Mouse (Mus musculus) left cerebral cortex, adult 8-10 months (tissue): ENCODE results near the gene Zbtb8a. TPM values are rescaled to one million over a fixed set of nuclear protein-coding genes. Genes with fewer than 3 reads are reported as not detected.
"Not testable (repeated sequence)": the region's sequence is repeated elsewhere in the genome, so short reads cannot be mapped to it uniquely, and the experiment has no call there.

ENCODE experiments used
- DNase-seq, 2 experiments: peaks; one replicate each; pipeline ENCODE4 v3.0.0; 2022; ENCODE audit warnings: low spot score in 2 of 2
- total RNA-seq, 4 experiments: library from RNA; stranded (reverse); gene quantifications; 2 replicates each; pipeline ENCODE4 v1.2.4; 2022

Zbtb8a gene
- total RNA-seq, result 1 to 10 TPM; 4.6 to 7.3 (median 5.2) TPM

DNA sequence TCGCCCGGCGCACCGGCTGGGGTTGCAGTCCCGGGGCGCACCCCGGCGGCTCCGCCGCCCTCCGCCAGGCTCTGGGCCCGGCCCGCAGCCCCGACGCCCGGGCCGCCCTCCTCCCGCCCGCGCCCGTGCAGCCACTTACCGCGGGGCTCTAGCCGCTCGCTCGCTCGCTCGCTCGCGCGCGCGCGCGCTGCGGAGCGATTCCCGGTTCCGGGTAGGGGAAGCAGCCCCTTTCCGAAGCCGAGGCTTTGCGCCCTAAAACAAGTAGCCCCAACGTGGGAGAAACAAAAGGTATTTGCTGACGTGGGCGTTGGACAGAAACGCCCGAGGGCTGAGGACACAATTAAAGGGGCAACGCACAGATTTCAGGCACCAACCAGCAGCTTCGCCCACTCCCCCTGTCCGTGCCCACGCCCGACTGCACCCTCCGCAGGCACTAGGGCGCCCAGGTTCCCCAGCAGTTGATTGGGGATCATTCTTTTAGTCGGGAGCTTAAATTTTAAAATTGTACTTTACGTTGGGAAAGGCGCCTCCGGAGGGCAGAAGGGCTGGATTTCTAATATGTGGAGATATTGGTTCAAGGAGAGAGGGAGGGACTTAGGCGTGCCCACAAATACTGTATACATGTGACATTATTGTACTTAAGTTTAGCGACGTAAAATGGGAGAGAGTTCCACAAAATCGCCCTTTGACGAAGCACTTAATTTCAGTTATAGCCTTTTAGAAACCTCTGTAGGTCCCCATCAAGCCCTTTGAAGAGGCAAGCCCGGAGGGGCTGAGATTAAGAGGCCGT lies at the start of gene Zbtb8a:
TSS of gene Zbtb8a (minus strand) at position 516 of the 790 bp plus-strand sequence.
- DNase-seq, result peak in 1 of 2 experiments; percentile 20

- DNase-seq, result no peak
Measured at GRCm38 (mm10) chr4:129418321-129418720, 40.4 kb upstream of the Zbtb8a start.

DNA sequence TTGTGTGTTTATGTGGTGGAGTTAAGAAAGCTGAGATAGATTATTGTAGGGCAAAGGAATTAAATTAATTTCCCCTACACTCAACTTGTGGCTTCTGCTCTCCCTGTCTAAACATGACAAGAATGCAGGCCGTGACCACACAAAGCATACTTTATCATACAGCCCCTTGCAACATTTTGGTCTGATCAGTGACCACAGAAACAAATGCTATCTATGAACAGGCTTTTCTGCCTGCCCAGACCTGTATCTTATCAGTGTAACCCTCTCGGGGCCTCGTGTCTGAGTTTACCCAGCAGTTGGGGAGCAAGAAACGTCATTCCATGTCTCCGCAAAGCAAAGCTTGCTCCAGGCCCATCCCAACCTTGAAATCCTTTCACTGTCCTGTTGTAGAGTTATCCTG lies 38.6 kb upstream of the Zbtb8a start:
- no peak for DNase-seq

DNA sequence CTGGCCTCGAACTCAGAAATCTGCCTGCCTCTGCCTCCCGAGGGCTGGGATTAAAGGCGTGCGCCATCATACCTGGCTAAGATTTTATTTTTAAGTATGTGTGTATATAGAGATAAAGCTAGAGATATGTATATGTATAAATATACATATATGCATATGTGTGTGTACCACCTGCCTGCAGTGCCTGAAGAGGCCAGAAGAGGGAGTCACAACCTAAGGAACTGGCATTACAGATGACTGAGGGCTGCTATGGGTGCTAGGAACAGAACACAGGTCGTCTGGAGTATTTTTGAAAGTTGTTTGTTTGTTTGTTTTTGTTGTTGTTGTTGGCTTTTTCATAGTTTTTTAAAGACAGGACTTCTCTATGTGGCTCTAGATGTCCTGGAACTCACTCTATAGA lies 38.0 kb upstream of the Zbtb8a start:
- DNase-seq, result no peak

- no peak for DNase-seq
Measured at GRCm38 (mm10) chr4:129410991-129411390, 33.1 kb upstream of the Zbtb8a start.

- not testable (repeated sequence) for DNase-seq
Measured at GRCm38 (mm10) chr4:129410532-129410931, 32.6 kb upstream of the Zbtb8a start.

- DNase-seq, result peak in 1 of 2 experiments; percentile 4
Measured at GRCm38 (mm10) chr4:129406447-129406846, 28.5 kb upstream of the Zbtb8a start.

- no peak for DNase-seq
Measured at GRCm38 (mm10) chr4:129399813-129400212, 21.9 kb upstream of the Zbtb8a start.

GRCm38 (mm10) chr4:129396960-129397359 lies 19.0 kb upstream of the Zbtb8a start:
- DNase-seq, result no peak

DNA sequence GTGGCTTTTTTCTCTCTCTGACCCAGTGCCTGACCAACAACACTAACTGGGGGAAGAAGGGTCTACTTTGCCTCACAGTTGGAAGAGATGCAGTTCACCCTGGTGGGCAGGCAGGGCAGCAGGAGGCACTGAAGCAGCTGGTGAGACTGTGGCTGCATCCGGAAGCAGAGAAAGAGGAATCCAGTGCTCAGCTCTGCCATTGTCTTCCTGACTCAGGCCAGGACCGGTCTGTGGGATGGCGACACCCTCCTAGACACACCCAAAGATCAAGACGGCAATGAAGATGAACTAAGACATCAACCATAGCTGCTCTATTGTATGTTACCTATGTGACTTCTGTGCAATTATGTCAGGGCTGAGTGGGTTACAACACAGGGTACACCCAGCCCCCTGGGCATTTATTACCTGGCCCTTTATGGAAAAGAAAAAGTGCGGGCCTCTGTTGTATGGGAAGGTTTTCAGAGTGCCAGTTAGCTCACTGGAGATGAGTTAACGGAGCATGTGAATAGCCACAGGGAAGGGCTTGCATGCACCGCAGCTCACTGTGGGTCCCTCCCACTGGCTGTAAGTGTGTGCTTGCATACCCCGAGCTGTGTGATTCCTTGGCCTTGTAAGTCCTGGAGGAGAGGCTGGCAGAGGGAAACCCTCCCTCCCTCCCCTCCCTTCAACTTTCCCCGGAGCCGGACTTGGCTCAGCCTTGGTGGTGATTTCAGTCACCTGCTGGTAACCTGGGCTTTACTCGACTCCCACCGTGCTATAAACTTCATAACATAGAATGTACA lies 16.4 kb upstream of the Zbtb8a start:
- no peak for DNase-seq

DNA sequence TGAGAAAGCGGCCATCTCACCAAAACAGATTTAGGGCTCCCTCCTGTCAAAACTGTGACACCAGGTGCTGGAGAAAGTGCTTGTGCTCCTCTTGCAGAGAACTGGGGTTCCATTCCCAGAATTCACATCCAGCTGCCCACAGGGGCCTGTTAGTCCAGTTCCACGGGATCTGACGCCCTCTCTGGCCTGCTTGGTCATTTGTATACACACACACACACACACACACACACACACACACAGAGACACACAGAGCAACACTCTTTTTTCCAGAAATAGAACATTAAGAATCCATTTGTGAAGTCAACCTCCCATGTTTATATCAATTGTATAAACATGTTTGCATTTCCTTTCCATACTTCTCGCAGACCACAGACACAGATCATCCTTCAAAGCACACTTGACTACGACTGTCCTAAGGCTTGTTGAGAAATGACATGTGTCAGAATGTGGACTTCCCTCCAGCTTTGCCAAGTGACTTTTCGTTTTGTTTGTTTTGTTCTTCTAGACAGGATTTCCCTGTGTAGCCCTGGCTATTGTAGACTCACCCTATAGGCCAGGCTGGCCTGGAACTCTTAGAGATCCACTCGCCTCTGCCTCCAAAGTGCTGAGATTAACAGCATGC lies 13.1 kb upstream of the Zbtb8a start:
- no peak for DNase-seq

- no peak for DNase-seq
Measured at GRCm38 (mm10) chr4:129390216-129390743, 12.4 kb upstream of the Zbtb8a start.

DNA sequence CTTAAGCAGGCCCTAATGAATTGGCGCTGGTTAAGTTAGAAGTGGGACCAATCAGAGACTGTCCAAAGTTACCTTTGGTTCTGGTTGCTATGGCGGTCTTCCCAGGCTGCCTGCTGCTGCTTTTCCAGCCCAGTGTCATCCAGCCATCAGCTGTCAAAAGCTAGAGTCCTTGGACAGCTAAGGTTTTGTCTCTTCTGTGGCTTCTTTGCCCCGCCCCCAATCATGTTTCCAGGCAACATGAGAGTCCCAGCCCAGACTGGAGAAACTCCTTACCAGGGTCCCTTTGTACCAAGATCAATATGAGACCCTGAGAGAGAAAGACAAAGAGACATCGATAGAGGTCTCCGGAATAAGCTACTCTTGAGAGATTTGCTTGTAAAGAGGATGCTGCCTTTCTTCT lies 10.5 kb upstream of the Zbtb8a start:
- DNase-seq, result no peak

DNA sequence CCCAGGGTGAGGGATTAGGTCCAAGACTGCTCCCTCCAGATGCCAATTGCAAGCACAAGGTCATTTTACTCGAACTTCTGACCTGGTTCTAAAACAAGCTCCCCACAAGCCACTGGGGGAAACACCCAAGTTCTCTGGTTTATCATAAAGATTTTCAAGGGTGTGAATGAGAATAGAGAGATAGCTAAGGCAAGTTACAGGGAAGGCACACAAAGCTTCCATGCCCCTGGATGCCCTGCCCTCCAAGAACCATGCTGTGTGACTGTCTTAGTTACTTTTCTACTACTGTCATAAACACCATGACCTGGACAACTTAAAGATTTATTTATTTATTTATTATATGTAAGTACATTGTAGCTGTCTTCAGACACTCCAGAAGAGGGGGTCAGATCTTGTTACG lies 9.1 kb upstream of the Zbtb8a start:
- no peak for DNase-seq

- DNase-seq, result no peak
Measured at GRCm38 (mm10) chr4:129386269-129386946, 8.5 kb upstream of the Zbtb8a start.

GRCm38 (mm10) chr4:129385685-129386084 lies 7.8 kb upstream of the Zbtb8a start:
- DNase-seq, result no peak

DNA sequence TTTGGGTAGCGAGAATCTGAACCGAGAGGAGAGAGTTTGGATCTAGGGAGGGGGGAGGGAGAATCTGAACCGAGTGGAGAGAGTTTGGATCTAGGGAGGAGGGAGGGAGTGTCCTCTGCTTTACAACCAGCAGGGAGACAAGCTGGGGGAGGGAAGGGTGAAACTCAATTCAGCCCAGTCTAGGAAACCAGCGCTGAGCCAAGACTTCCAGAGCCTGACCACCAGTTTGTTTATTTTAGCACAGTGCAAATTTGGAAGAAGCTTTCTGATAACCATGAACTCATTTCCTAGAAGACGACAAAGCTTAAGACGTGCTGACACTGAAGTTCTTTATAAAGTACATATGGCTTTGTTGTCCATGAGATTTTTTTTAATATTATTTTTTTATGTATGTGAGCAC lies 6.5 kb upstream of the Zbtb8a start:
- no peak for DNase-seq

- DNase-seq, result no peak
Measured at GRCm38 (mm10) chr4:129383586-129383985, 5.7 kb upstream of the Zbtb8a start.

DNA sequence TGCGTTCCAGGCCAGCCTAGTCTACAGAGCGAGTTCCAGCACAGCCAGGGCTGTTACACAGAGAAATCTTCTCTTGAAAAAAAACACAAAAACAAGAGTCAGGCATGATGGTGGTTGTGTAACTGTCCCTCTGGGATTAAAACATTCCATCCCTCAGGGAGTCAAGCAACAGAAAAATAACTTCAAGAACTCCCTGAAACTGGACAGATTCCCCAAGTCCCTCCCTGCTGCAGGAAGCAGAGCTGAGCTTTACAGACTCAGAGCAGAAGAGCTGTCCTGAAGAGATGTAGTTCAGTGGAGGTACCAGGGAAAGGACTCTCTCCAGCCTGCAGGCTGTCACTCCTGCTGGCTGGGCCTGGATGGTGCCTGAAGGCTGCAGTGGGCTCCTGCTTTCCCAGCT lies 4.6 kb upstream of the Zbtb8a start:
- no peak for DNase-seq

GRCm38 (mm10) chr4:129382029-129382428 lies 4.1 kb upstream of the Zbtb8a start:
- DNase-seq, result no peak

- no peak for DNase-seq
Measured at GRCm38 (mm10) chr4:129381148-129381547, 3.2 kb upstream of the Zbtb8a start.
